Mouse (Mus musculus): ENCODE data around the gene Zfp382.
"Not testable (repeated sequence)": the region's sequence is repeated elsewhere in the genome, so short reads cannot be mapped to it uniquely, and the experiment has no call there.

The Zfp382 gene

DNA sequence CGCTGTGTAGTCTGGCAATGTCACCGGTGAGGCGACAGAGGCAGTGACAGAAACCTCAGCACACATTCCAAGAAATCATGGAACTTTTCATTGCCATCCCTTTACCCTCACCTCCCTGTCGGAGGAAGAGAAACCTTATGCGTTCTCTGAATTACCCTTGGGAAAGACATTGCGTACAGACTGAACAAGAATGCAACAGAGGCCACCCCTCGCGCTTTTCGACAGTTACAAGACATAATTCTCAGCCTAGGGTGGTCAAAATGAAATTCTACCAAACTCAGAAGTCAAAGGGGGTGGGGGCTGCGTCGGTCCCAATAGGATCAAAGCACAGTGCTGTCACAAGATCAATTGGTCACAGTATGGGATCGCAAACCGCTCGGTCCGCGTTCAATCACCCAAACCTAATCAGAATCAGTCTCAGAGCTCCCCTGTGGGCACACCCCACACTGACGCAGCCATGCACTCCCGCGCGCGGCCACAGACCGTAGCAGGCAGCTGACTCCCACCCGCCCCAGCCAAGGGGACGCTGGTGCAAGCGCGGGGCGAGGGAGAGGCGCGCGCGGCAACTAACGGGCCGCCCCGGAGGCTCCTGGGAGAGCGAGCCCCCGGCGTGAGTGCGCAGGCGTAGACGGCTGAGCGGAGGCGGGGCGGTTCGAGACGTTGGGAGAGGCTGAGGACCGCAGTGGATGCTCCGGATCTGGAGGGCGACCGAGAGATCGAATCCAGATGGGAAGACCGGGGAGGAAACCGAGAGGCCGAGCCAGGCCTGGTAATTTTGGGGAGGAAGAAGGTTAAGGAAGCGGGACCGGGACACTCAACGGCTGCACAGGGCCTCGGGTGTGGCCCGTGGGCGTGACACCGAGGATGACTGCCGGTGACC, at the start of gene Zfp382:
TSS of gene Zfp382 (plus strand) at position 635 of the 880 bp plus-strand sequence.
- DNase-seq (ENCODE audit: low spot score in 2 of 2) = peak; percentile 87 to 89

DNA sequence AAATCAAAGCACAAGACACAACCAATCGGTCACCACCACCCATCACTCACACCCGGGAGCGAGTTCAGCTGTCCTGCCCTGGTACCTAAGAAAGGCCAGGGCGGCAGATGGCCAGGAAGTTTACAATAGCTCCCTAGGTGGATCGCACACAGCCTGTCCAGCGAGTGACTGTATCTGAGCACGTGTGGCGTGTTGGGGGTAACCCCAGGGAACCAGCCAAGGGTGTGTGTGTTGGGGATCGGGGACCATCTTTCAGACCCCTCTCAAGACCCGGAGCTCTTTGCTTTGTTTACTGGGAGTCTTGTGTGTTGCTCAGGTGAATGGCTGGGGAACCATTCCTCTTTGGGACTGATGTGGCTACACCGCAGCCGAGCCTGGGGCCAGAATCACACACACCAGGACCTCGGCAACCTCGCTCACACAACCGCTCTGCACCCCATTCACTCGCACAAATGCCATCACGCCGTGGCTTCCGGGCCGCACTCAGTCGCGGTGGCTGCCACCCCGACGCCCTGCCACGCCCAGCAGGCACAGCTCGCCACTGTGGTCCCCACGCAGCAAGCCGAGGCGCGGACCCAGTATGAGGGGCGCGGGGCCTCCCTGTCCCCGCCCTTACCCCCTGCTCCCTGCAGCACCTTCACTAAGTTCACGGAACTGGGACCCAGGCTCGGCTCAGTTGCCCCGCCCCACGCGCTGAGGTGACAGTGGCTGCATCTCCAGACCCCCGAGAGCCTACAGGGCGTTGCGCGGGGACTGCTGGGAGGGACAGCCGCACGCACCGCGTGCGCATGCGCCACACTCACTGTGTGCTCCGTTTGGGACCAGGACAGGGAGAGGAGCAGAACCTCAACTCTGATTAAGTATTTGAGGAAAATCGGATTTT, 49.4 kb upstream of the Zfp382 start, which contains the start of gene Zfp82:
TSS of gene Zfp82 (minus strand) at position 755 of the 883 bp plus-strand sequence.
- DNase-seq (ENCODE audit: low spot score in 2 of 2) = peak; percentile 78 to 79

DNA sequence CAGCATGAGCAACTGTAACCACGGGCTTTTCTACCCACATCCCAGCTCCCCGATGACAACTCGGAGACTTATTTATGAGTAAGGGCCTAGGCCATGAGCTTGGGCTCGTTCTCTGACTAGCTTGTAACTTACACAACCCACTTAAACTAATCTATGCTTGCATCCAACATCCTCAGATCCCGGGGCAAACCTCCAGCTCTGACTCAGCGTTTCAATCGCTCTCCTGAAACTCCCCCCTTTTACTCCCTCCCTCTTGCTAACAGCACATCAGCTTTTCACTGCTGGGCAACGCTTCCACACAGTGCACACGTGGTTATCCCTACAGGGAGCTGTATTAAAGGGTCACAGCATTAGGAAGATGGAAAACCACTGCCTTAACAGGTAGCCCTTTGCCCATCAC, 35.2 kb upstream of the Zfp382 start:
- DNase-seq (ENCODE audit: low spot score in 2 of 2) = peak; percentile 47 to 62

DNA sequence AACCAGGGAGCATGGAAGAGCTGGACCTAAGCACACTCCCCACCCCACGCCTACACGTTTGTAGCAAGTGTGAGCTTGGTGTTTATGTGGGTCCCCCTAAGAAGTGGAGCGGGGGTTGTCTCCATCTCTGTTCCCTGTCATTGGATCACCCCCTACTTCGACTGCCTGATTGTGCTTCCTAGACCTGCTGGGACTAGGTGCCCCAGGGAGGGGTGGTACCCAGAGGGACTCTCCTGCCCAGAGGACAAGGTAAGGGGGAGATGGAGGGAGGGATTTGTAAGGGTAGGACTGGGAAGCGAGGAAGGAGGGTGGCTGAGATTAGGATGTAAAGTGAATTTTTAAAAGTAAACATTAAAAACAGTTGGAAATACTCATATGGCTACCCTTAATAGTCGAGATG, 32.3 kb upstream of the Zfp382 start:
- no peak for DNase-seq (ENCODE audit: low spot score in 2 of 2)

DNA sequence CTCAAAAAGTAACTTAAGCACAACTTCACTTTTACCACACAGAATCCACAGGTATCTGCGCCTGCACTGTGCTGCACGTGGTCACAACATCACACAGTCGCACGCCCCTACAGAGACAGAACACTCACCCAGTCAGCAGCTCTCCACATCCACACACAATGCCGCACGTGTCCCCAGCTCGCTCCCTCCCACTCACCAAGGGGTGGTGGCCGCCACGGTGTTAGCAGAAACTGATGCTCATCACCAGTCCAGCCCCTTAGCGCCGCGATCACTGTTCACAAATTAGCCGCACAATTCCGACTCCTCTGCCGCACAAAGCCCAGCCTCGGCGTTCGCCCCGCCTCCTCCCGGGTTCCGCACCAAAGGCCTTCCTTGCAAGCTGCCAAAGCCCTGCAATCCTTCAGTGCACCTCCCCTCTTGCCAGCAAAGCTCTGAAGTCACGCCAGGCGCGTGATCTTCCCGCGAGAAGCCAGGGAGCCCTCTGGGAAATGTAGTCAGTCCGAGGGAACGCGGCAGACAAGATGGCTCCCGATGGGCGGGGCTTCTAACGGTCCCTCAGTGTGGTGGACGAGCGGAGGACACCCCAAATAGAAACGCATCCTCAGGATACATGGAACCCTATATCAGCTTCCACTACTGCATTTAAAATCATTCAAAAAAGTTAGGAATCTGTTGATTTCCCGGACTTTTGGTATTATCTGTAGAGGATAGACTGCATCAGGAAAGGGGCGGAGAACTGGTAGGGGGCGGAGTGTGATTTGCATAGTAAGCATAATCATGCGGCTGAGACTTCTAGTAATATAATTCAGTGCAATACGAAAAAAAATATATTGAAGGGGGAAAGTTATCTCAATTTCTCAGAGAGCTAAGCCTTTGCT, 31.4 kb upstream of the Zfp382 start, which contains the start of the genes Gm26920 and Zfp566:
TSS of gene Gm26920 (minus strand) at position 319 of the 878 bp plus-strand sequence.
TSS of gene Zfp566 (minus strand) at position 436 of the 878 bp plus-strand sequence.
- DNase-seq (ENCODE audit: low spot score in 2 of 2) = peak; percentile 96

DNA sequence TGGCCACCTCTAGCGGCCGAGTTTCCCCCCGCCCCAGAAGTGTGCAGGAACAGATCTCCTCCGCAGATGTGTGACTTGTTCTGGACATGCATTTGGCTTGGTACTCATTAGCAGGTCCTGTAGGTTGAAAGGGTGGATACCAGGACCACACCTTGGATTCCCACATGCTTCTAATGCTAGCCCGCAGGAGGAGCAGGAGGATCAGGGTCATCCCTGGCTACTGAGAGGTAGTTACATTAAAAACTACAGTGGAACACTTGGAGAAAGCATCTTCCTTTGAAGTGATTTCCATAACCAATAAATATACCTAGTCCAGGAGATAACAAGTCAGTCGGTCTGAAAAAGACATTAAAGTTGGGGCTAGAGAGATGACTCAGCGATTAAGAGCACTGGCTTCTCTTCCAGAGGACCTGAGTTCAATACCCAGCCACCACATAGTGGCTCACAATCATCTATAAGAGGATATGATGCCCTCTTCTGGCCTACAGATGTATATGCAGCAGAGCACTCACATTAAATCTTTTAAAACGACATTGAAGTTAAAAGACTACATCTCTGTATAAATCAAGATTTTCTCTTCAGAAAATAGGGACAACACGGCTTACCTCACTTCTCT, 30.7 kb upstream of the Zfp382 start:
- no peak for DNase-seq (ENCODE audit: low spot score in 2 of 2)

DNA sequence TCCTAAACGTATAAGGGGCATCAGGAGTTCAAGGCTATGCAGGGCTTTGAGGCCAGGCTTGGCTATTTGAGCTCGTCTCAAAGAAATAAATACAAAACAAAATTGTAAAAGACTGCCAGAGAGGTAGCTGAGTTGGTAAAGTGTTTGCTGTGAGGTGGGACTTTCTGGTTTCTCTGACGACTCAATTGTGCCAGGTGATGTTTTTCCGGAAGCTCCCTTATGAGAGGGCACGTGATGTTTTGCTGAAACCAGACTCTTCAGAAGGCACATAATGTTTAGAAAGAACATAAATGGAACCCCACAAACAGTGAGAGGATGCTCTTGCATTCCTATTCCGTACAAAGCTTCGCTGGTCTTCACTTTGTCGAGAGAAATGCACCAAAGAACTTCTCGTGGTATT, 29.1 kb upstream of the Zfp382 start:
- DNase-seq (ENCODE audit: low spot score in 2 of 2) = no peak

DNA sequence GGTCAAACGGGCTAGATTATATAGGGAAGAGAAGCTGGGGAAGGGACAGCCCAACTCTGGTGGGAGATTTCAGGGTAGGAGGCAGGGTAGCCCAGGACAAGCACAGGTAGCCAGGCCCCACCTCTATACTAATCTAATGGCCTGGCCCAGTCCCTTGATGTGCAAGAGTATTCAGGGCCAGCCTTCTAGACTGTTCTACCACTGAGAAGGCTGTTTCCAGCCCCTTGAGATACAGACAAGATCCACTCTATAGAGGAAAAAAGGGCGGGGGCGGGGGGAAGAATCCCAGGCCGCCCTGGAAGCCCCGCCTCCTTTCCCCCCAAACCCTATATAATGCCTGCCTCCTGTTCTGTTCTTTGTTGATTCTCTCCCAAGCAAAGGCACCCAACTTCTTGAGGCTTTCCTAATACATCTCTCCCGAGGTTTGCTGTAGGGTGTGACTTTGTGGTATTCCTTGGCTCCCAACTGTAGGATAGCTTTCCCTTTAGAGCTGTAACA, 27.8 kb upstream of the Zfp382 start:
- no peak for DNase-seq (ENCODE audit: low spot score in 2 of 2)

DNA sequence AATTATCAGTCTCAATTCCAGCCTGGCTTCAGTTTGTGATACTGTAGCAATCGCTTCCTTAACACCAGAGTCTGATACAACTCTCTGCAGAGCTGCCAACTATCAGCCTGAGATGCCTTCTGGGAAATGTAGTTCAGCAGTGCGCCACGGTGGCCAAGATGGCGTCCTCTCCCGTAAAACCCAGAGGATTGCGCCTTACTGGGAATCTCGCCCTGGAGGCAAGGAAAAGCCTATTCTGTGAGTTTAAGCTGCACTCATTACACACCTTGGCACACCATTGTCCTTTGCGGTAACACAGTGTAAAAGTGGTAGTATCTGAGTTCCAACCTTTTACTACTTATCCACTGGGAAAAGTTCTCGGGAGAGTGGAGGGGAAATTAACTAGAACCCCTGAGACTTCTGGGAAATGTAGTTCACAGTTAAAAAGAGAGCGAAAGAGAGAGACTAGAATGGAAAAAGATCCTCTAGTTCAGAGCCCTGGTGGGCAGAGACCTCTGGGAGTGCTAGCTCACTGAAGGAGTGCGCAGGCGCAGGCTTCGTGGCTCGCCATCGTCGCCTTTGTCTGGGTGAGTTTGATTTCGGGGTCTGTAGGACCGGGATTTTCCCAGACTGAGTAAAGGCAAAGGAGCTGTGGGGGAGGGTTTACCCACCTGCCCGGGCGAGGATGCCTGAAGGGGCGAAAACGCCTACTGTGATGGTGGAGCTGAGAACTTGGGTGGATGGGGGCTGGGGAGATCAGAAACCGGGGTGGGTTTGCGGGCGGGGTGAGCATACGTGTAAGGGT, 26.9 kb upstream of the Zfp382 start, which contains the start of gene Zfp260:
TSS of gene Zfp260 (plus strand) at position 132 of the 784 bp plus-strand sequence.
- DNase-seq (ENCODE audit: low spot score in 2 of 2) = peak; percentile 91 to 96

DNA sequence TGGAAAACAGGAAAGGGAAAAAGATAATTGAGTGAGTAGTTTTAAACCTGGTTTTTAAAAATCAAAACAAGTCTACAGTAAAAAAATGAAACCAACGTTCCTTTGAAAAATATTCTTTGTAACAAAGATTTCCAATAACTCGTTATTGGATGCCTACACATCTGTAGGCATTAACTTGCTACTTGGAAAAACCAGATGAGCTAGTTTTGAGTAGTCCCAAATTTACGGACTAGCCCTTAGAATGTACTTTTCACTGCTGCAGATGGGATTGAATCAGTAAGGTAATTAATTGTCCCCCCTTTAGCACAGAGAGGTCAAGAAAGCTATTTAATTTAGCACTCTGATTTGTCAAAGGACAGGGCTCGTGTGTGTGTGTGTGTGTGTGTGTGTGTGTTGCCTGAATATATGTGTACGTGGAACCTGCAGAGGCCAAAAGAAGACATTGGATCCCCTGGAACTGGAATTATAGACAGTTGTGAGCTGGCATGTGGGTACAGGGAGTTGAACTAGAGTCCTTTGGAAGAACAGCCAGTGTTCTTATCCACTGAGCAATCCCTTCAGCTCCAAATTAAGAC, 26.1 kb upstream of the Zfp382 start:
- no peak for DNase-seq (ENCODE audit: low spot score in 2 of 2)

DNA sequence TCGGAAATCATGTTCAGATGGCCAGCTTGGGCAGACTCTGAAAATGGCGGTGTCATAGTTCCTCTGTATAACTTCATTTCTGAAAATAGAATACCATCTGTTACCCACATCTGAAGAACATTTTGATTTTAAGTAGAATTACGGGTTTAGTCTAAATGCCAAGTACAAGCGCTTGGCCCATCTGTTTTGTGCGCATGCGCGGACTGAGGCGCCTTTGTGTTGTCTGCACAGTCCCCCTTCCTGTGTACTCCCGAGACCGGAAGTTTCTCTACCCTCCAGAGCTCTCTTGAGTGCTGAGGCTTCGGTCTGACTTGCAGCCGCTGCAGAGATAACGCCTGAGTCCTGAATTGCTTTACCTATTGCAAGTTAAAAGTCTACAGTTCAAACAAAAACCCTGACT, 22.4 kb upstream of the Zfp382 start:
- peak; percentile 81 to 84 for DNase-seq (ENCODE audit: low spot score in 2 of 2)

DNA sequence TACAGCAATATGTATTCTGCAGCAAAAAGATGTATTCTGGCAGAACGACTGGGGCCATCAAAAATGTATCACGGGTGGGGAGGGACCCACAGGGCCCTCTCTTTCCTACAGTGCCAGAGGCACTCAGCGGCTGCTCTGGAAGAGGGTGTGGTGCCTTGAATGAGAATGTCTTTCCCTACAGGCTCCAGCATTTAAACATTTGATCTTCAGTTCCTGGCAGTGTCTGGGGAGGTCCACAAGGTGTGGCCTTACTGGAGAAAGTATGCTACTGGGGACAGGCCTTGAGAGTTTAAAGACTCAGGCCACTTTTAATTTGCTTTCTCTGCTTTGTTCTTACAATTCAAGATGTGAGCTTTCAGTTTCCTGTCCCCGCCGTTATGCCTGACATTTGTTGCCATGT, 5.7 kb upstream of the Zfp382 start:
- DNase-seq (ENCODE audit: low spot score in 2 of 2) = no peak

DNA sequence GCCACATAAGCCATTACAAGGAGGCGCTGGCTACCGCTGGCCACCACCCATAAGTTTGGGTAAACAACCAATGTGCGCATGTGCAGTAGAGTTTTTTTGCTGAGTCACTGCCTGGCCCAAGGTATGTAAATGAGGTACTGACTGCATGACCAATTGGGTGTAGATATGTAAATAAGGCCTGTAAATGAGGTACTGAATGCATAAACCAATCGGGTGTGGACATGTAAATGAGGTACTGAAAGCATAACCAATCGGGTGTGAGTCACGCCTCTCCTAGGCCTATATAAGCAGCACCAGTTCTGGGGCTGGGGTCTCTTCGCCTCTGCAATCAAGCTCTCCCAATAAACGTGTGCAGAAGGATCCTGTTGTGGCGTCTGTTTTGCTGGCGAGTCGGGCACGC, 3.8 kb upstream of the Zfp382 start:
- not testable (repeated sequence) for DNase-seq (ENCODE audit: low spot score in 2 of 2)

DNA sequence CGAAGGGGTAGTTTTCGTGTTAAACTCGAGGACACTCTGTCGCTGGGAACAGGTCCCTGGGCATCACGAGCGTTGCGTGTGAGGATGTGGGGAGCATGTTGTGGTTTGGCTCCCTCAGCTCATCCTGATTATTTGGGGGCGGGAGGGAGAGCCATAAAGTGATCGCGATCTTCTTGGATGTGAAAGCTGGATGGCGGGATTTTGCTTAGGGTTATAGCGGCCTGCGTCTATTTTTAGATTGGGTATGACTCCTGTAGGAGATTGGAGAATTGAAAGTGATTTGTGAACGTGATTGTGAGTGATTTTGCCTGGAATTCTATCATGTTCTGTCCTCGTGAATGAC, 417 bp downstream of the Zfp382 start:
- DNase-seq (ENCODE audit: low spot score in 2 of 2) = no peak

DNA sequence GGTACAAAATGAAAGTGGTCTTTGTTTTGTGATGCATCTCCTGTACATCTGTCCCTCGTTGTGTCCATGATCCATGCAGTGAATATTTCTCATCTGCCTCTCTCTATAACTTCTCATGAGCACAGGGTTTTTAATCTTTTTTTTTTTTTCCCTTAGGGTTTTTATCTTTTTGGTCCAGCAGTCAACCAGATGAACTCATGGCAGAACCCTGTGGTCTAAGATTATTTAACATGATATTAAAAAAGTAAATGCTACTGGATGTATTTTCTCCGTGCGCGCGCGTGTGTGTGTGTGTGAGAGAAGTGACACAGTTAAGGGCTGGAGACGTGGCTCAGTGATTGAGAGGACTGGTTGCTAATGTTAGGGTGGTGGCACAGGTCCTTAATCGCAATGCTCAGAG, 8.2 kb downstream of the Zfp382 start:
- DNase-seq (ENCODE audit: low spot score in 2 of 2) = no peak

DNA sequence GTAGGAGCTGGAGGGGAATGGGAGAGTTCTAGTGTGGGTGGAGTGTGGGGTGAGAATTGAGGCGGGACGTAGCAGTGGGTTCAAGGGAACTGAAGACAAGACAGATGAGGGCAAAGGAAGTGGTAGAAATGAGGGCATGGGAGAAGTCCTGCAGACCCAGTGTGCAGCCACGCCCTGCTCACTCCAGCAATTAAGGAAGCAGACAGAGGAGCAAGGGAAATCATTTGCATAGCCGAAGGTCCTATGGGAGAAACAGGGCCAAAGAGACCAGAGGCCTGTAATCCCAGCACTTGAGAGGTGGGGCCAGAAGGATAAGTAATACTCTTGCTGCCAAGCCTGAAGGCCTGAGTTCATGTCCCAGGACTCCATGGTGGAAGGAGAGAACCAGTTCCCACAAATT, 10.7 kb downstream of the Zfp382 start:
- DNase-seq (ENCODE audit: low spot score in 2 of 2) = no peak

DNA sequence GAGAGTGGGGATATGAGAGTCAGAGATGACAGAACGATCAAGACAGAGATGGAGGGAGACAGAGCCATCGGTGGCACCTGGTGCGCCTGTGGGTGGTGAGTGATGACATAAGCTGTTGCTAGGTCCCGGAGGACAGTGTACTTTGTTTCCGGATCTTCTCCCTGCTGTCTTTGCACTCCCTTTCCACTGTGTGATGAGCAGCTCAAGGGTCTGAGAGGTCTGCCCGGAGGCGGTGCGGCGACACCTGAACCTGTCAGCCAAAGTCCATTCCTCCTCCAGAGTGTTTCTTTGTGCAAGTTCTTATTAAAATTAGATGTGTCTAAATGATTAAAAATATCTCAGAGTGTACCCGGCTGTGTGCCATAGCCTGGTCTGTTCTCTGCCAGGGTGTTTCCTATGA, 15.1 kb downstream of the Zfp382 start:
- DNase-seq (ENCODE audit: low spot score in 2 of 2) = no peak

DNA sequence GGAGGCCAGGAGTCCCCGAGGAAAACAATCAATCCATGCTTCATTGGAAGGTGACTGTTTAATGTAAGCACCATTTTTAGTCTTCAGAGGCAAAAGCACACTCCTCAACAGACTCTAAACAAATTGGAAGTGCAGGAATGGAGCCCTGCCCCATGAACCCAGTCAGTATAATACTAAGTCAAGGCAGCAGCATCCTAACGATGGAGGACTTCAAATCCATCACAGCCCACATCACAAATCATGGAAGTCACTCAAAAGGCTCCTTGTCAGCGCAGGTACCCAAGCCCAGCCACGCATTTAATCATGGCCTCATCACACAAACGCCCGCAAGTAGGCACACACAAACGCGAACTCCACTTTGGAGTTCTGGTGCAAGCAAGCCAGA, 21.4 kb downstream of the Zfp382 start:
- no peak for DNase-seq (ENCODE audit: low spot score in 2 of 2)

DNA sequence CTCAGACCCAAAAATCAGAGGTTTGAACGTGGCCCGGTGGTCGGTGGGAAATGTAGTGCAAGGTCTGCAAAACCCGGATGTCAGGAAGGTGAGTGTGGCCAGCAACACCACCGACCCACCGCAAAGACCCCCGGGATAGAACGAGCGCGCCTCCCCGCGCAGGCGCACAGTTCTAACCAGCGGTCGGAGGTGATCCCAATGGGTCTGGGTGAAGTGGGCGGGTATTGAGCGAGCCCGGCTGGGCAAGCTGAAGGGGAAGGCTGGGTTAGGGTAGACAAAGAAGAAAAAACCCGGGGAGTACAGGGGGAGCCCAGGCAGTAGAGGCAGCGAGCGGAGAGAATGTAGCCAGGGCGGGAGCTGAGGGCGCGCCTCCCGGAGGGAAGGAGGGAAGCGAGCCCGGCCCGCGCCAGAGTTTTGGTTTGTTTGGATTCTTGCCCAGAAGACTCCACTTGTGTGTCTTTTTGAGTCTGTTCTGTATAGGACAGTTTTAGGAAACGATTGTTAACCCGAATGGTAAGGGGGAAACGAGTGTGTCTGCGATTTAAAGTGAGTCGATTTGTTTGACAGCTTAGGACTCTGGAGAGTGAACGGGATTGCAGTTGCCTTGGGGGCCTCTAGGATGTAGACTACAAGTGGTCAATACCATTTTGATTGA, 21.9 kb downstream of the Zfp382 start:
- DNase-seq (ENCODE audit: low spot score in 2 of 2) = peak; percentile 63 to 67

Measured in right cerebral cortex, adult 2 months (tissue).